In the genomic region with DNA sequence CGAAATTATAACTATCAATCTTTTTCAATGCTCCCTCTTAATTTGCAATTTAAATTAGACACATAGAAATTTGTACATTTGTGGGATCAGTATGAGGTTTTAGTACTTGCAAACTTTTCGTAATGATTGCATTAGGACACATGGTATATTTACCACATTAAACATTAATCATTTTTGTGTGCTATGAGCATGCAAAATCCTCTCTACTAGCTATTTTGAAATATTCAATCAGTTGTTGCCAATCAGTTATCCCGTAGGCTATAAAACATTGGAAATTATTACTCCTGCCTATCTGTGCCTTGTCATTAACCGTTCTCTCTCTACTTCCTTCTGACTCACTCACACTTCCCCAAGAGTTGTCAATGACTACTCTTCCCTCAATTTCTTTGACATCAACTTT, we compare ENCODE assay signal across 22 mouse cellular contexts.
"Had no signal": no experiment of that assay in that cellular context is flagged by ENCODE, and none has a peak within 500 bp of the region (broad histone marks: within the 10 kb centered on the region; RNA-seq: fewer than 3 reads in every experiment).

No protein-coding gene starts in this region.

- ATAC-seq: hindbrain, embryonic 16.5 days; hindbrain, postnatal 0 days; inflammation-experienced regulatory T-cells, adult 6 months; intestine, embryonic 15.5 days; intestine, embryonic 16.5 days; intestine, postnatal 0 days had no signal

- DNase-seq: heart, postnatal 10 days; heart, postnatal 14 days; heart, postnatal 36 days; heart, postnatal 4 days; kidney, adult 11 months; kidney, adult 18-20 months; kidney, adult 2 months; kidney, adult 8-10 months; kidney, adult 9 months; kidney, postnatal 10 days; kidney, postnatal 14 days; kidney, postnatal 25 days; kidney, postnatal 36 days; kidney, postnatal 4 days; layer of hippocampus, adult 9-11 months; layer of hippocampus, postnatal 36 days had no signal
